Mouse (Mus musculus) liver, embryonic 16.5 days (tissue): ENCODE data around the gene Batf3. TPM values are rescaled to one million over a fixed set of nuclear protein-coding genes. Genes with fewer than 3 reads are reported as not detected.

Experiments used
- ATAC-seq: fragments of 200-750 bp; cut with Nextera tagmentation; 2 replicates; pipeline ENCODE4 v1.8.0; 2017; ENCODE audit warnings: low read depth, mild to moderate bottlenecking, moderate number of reproducible peaks, moderate library complexity
- H3K27ac ChIP-seq: fragments of 300-500 bp; sonication (generic); 2 replicates; pipeline ENCODE4 v1.5.1; 2014; ENCODE audit warnings: mild to moderate bottlenecking, low read length
- H3K27me3 ChIP-seq: fragments of 300-500 bp; sonication (generic); 2 replicates; pipeline ENCODE4 v1.6.1; 2014; ENCODE audit warnings: low read depth, low read length, mixed read lengths; ENCODE audit not compliant: control insufficient read depth, insufficient read depth
- H3K36me3 ChIP-seq: fragments of 300-500 bp; sonication (generic); 2 replicates; pipeline ENCODE4 v1.6.1; 2014; ENCODE audit warnings: mild to moderate bottlenecking; ENCODE audit not compliant: control insufficient read depth, insufficient read depth
- H3K4me1 ChIP-seq: fragments of 300-500 bp; sonication (generic); 2 replicates; pipeline ENCODE4 v1.6.1; 2014; ENCODE audit warnings: low read depth, low read length, mixed read lengths; ENCODE audit not compliant: control insufficient read depth
- H3K4me2 ChIP-seq: fragments of 300-500 bp; sonication (generic); 2 replicates; pipeline ENCODE4 v1.6.1; 2014; ENCODE audit warnings: low read depth, low read length, mixed read lengths
- H3K4me3 ChIP-seq: fragments of 300-500 bp; sonication (generic); 2 replicates; pipeline ENCODE4 v1.5.1; 2014; ENCODE audit warnings: low read depth, mild to moderate bottlenecking, low read length
- H3K9ac ChIP-seq: fragments of 300-500 bp; sonication (generic); 2 replicates; pipeline ENCODE4 v1.6.1; 2014; ENCODE audit warnings: low read depth, low read length
- H3K9me3 ChIP-seq: fragments of 300-500 bp; sonication (generic); replicated peaks from 2 replicates; pipeline ENCODE4 v1.6.1; 2016; ENCODE audit warnings: low read length; ENCODE audit not compliant: control insufficient read depth
- WGBS: fragments of 180-500 bp; shearing (Covaris S2); extraction: QIAGEN DNeasy Blood & Tissue Kit; methylation state at CpG from one replicate; pipeline ENCODE4 v1.1.7; 2014; ENCODE audit not compliant: insufficient replicate concordance; 5-methylcytosine and 5-hydroxymethylcytosine counted together
- polyA plus RNA-seq: library from polyadenylated mRNA; unstranded; fragments of >200 nt; fragmentation: Nextera tagmentation; extraction: Ambion mirVana; gene quantifications from 2 replicates; pipeline ENCODE4 v1.2.1, GENCODE M21; 2015

Batf3 gene
- polyA plus RNA-seq, 1 experiment from 2014 or later: 1.5 TPM

GRCm38 (mm10) chr1:191083230-191083629 lies 14.4 kb upstream of the Batf3 start:
- H3K9ac ChIP-seq: no peak overlapping the region
- WGBS: 70% methylated on average over 8 of the region's 8 CpGs
- H3K4me2 ChIP-seq: peak overlapping the region; percentile 10; the same call in 1 of the 2 replicates
- ATAC-seq: peak; percentile 77
- H3K4me3 ChIP-seq: no peak overlapping the region
- peaks cover 36% of the 10 kb centered on the region for H3K36me3 ChIP-seq
- peak overlapping the region; percentile 35; the same call in 1 of the 2 replicates for H3K27ac ChIP-seq
- no peaks in the 10 kb centered on the region for H3K27me3 ChIP-seq
- peaks cover 4% of the 10 kb centered on the region; the same call in 1 of the 2 replicates for H3K4me1 ChIP-seq
- H3K9me3 ChIP-seq: no peaks in the 10 kb centered on the region

DNA sequence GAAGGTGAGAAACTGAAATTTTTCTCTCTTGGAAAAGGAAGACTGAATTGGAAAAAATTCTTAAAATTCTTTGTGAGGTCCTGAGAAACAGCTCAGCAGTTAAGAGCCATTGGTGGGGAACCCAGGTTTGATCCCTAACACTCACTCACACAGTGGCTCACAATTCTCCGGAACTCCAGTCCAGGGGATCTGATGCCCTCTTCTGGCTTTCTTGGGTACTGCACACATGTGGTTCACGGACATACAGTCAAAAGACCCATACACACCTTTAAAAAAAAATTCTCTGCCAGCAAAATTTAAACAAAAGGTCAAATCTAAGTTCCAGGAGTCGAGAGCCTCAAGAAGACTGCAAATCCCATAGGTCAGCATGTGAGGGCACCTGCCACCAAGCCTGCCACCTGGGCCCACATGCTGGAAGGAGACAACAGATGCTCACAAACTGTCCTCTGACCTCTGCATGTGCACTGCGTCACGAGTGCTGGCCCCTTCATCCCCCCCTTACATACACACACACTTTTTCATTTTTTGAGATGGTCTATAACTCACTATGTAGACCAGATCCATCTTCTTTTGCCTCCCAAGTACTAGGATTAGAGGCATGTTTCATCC lies 12.6 kb upstream of the Batf3 start:
- Histone ChIP-seq H3K27me3 (no peaks in the 10 kb centered on the region), H3K9me3 (no peaks in the 10 kb centered on the region), H3K27ac (no peak overlapping the region), H3K4me2 (no peak overlapping the region), H3K4me1 (peaks cover 4% of the 10 kb centered on the region; the same call in 1 of the 2 replicates), H3K36me3 (peaks cover 28% of the 10 kb centered on the region), H3K9ac (no peak overlapping the region), H3K4me3 (no peak overlapping the region)
- WGBS: 53% methylated on average over 5 of the region's 5 CpGs
- no peak for ATAC-seq

GRCm38 (mm10) chr1:191085597-191085996 lies 12.1 kb upstream of the Batf3 start:
- H3K27ac ChIP-seq: no peak overlapping the region
- peaks cover 22% of the 10 kb centered on the region for H3K36me3 ChIP-seq
- ATAC-seq: no peak; the same call in 1 of the 2 replicates
- H3K27me3 ChIP-seq: no peaks in the 10 kb centered on the region
- WGBS: 51% methylated on average over 12 of the region's 12 CpGs
- no peaks in the 10 kb centered on the region for H3K9me3 ChIP-seq
- no peak overlapping the region for H3K9ac ChIP-seq
- H3K4me2 ChIP-seq: no peak overlapping the region
- peaks cover 4% of the 10 kb centered on the region; the same call in 1 of the 2 replicates for H3K4me1 ChIP-seq
- H3K4me3 ChIP-seq: no peak overlapping the region

DNA sequence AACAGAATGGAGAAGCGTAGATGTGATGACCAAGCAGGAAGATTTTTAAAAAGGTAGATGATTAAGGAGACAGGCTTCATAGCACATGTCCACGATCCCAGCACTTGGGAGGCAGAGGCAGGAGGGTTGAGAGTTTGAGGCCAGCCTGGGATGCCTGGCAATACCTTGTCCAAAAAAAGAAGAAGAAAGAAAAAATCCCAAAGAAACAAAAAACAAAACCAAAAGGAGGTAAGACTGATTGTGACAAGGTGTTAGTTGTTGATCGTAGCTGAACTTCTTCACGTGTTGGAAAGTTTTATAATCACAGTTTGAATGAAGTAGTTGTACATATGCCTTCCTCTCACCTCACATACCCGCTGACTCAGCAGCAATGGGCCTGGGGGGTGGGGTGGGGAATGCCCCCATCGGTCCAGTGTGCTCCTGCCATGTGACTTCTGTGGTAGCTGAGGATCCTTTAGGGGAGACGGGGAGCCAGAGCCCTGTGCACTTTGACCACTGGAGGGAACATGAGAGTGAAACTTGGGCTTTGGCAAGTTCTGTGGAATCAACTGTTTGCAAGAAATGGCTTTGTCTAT lies 11.3 kb upstream of the Batf3 start:
- Histone ChIP-seq H3K27ac (peak overlapping the region; percentile 56), H3K4me2 (no peak overlapping the region), H3K27me3 (no peaks in the 10 kb centered on the region), H3K36me3 (peaks cover 18% of the 10 kb centered on the region), H3K9ac (no peak overlapping the region), H3K4me3 (no peak overlapping the region), H3K9me3 (no peaks in the 10 kb centered on the region), H3K4me1 (peaks cover 4% of the 10 kb centered on the region; the same call in 1 of the 2 replicates)
- 79% methylated on average over 7 of the region's 7 CpGs for WGBS
- ATAC-seq: no peak

DNA sequence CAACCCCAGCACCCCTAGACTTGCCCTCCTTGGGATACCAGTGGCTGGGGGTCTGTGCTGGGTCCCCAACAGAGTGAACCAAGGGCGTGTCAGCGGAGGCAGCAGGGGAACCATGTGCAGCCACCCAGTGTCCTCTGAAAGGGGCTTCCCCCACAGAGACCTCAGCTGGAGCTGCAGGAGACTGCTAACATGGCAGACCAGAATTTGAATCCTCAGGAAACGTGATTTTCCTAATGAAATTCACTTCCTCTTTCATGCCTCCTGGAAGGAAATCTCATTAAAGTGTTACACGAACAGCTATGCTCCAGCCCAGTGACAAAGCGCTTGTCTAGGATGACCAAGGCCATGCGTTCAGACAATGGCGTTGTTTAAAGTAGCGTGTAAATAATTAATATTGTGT lies 10.7 kb upstream of the Batf3 start:
- Histone ChIP-seq H3K4me3 (no peak overlapping the region), H3K36me3 (peaks cover 14% of the 10 kb centered on the region), H3K4me1 (peaks cover 4% of the 10 kb centered on the region; the same call in 1 of the 2 replicates), H3K9ac (no peak overlapping the region), H3K9me3 (no peaks in the 10 kb centered on the region), H3K27ac (peak overlapping the region; percentile 56), H3K27me3 (no peaks in the 10 kb centered on the region; the same call in 1 of the 2 replicates), H3K4me2 (no peak overlapping the region)
- WGBS: 73% methylated on average over 8 of the region's 8 CpGs
- no peak for ATAC-seq

GRCm38 (mm10) chr1:191087955-191088354 lies 9.7 kb upstream of the Batf3 start:
- no peaks in the 10 kb centered on the region; the same call in 1 of the 2 replicates for H3K27me3 ChIP-seq
- no peak for ATAC-seq
- H3K36me3 ChIP-seq: peaks cover 7% of the 10 kb centered on the region
- H3K9me3 ChIP-seq: no peaks in the 10 kb centered on the region
- no peak overlapping the region for H3K4me3 ChIP-seq
- no peak overlapping the region for H3K4me2 ChIP-seq
- H3K4me1 ChIP-seq: peaks cover 4% of the 10 kb centered on the region; the same call in 1 of the 2 replicates
- WGBS: 26% methylated on average over 5 of the region's 5 CpGs
- H3K27ac ChIP-seq: no peak overlapping the region
- H3K9ac ChIP-seq: no peak overlapping the region

DNA sequence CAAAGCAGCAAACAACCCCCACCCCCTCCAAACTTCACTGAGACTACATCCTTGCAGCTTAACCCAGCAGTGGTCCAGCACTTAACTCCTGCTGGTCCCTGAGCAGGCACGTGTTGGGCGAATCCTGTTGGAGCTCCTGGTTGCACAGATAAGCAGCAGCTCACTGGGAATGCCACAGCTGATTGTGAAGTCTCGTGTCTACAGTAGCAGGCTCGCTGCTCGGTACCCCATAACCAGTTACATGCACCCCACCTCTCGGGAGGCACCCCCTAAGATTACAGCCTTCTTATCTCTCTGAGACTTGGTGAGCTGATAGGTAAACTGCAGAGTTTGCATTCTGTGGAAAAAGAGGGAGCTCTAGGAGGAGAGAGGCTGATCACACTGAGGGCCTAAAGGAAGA lies 8.3 kb upstream of the Batf3 start:
- no peak overlapping the region for H3K9ac ChIP-seq
- no peak overlapping the region for H3K4me2 ChIP-seq
- H3K27ac ChIP-seq: no peak overlapping the region
- no peaks in the 10 kb centered on the region for H3K9me3 ChIP-seq
- no peak for ATAC-seq
- no peak overlapping the region for H3K4me3 ChIP-seq
- peaks cover 2% of the 10 kb centered on the region; the same call in 1 of the 2 replicates for H3K4me1 ChIP-seq
- H3K27me3 ChIP-seq: no peaks in the 10 kb centered on the region; the same call in 1 of the 2 replicates
- H3K36me3 ChIP-seq: peaks cover 4% of the 10 kb centered on the region; the same call in 1 of the 2 replicates
- WGBS: 28% methylated on average over 6 of the region's 6 CpGs

GRCm38 (mm10) chr1:191092050-191092449 lies 5.6 kb upstream of the Batf3 start:
- no peaks in the 10 kb centered on the region; the same call in 1 of the 2 replicates for H3K4me1 ChIP-seq
- H3K36me3 ChIP-seq: no peaks in the 10 kb centered on the region
- no peak overlapping the region for H3K4me2 ChIP-seq
- WGBS: 64% methylated on average over 8 of the region's 8 CpGs
- no peak overlapping the region for H3K27ac ChIP-seq
- no peak for ATAC-seq
- H3K9ac ChIP-seq: no peak overlapping the region
- peaks cover 8% of the 10 kb centered on the region for H3K27me3 ChIP-seq
- no peaks in the 10 kb centered on the region for H3K9me3 ChIP-seq
- H3K4me3 ChIP-seq: no peak overlapping the region

- Histone ChIP-seq H3K4me1 (no peaks in the 10 kb centered on the region; the same call in 1 of the 2 replicates), H3K27me3 (peaks cover 24% of the 10 kb centered on the region), H3K4me2 (no peak overlapping the region), H3K36me3 (no peaks in the 10 kb centered on the region), H3K9me3 (no peaks in the 10 kb centered on the region), H3K27ac (no peak overlapping the region), H3K9ac (no peak overlapping the region), H3K4me3 (no peak overlapping the region)
- ATAC-seq: no peak
- 50% methylated on average over 5 of the region's 5 CpGs for WGBS
Observed at GRCm38 (mm10) chr1:191093578-191093977, 4.1 kb upstream of the Batf3 start.
